Mouse (Mus musculus) telencephalon, adult 2 months (tissue): ENCODE measurements at regions not wholly inside any gene's neighbourhood (a gene's known extent, or its start where the extent isn't known, plus 50 kb on each side); places are given as distances from the start of the nearest gene placed in this dataset.

ENCODE experiments used
- DNase-seq: peaks from one replicate; pipeline ENCODE4 v3.0.0-alpha.2; 2011; ENCODE audit warnings: low read depth, low spot score

- DNase-seq = no peak
These were observed 147.9 kb upstream of the 4931429L15Rik start for GRCm38 (mm10) chr9:46467671-46468070.

DNA sequence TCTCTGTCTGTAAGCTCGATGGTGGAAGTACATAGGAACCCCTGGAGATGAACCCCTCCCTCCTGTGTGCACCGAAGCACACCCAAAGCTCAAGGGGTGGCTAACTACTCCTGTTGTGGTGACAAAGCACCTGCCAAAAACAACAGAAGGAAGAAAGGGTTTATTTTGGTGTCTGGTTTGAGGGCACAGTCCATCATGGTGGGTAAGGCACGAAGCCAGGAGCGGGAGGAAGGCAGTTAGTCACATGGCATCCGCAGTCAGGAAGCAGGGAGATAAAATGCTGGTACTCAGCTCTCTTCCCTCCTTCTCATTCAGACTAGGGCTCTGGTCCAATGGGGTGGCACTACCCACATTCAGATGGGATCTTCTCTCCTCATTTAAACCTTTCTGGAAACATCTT lies 142.9 kb upstream of the 4931429L15Rik start:
- no peak for DNase-seq

DNA sequence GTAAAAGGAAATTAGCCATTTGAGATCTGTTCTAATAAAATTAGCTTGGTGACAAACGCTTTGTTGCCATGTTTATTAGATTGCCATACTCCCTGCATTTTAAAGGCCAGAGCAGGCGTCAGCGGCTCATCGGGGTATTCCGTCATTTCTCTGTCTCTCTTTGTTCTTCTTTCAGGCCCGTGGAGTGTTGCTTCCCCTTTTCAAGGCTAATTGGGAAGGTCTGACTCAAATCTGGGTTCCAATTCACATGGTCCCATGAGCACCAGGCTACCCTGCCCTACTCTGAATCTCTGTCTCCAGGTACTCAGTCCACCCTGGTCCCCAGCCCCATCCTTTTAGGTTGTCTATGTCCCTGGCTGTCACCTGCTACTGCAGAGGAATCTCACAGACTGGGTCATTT lies 138.2 kb upstream of the 4931429L15Rik start:
- DNase-seq = no peak

GRCm38 (mm10) chr9:46454807-46455610 lies 135.2 kb upstream of the 4931429L15Rik start:
- no peak for DNase-seq

DNA sequence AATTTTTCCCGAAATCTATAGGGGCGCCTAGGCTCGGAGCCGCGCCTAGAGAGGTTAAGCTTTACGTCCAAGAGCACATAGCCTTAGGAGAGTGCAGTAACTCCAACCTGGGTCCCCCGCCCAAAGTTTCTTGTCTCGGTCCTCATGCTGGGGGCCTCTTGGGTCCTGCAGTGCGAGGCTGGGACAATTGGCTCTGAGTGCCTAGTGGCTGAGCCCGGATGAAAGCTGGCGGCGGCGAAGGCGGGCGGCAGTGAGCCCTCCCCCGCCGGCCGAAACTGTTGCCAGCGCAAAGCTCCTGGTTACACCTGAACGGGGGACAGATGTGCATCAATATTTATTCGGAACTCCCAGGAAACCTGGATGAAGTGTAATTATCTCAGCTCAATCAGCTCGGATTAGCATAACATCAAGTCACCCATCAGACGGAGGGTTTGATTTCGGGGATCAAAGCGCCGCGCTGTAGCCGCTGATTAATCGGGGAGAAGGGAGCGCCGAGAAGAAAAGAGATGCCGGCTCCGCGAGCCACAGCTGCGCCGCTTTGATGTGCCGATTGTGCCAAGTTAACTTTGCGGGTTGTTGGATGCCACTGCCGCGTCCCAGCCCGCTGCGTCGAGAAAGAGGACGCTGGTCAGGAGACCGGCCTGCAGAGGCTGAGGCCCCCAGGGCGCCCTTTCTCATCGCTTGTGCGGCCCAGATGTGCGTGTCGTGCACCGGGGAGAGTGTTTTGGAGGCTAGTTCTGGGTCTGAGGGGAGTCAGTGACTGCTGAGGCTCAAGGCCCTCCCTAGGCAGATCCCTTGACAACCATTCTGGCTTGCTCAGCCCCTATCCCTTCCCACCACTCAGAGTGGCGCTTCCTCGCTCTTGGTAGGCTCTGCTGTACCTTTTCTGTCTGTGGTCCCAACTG lies 123.7 kb upstream of the 4931429L15Rik start:
- no peak for DNase-seq

DNA sequence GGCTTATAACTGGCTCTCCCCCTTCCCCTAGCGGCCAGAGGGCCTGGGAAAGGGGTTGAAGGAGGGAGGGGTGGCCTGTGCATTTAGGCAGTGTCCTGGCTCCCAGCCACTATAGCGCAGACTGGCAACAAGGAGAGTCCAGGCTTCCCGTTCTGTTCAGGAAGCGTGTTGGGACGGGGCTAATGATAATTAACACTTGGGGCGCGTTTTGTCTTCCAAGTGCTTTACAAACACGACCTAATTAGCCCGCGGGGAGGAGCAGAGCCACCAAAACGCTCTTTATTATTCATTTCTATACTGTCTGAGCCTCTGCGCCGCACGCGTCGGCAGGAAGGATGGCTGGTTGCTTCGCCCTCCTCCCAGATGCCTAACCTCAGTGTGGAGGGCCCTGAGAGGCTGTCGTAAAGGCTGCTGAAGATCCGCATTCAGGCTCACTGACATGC lies 123.0 kb upstream of the 4931429L15Rik start:
- DNase-seq = no peak

- no peak for DNase-seq
These were observed 120.4 kb upstream of the 4931429L15Rik start for GRCm38 (mm10) chr9:46440226-46440625.

DNA sequence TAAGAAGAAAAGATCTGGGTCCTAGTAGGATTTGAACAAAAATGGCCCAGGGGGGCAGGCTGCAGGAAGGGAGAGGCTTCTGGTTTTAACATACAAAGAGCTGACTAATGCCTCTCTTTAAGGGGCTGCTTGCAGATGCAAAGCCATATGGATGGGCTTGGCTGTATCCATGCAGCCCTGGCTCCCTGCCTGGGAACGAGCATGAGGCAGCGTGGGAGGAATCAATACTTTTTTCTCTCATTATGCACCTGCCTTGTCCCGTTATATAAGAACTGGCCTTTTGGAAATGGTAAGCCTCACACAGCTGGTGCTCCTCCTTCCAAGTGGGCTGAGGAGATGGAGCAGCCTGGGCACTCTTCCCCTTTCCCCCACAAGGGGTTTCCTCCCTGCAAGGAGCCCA lies 114.9 kb upstream of the 4931429L15Rik start:
- peak; percentile 85 for DNase-seq

GRCm38 (mm10) chr9:46433716-46434115 lies 113.9 kb upstream of the 4931429L15Rik start:
- DNase-seq = no peak

DNA sequence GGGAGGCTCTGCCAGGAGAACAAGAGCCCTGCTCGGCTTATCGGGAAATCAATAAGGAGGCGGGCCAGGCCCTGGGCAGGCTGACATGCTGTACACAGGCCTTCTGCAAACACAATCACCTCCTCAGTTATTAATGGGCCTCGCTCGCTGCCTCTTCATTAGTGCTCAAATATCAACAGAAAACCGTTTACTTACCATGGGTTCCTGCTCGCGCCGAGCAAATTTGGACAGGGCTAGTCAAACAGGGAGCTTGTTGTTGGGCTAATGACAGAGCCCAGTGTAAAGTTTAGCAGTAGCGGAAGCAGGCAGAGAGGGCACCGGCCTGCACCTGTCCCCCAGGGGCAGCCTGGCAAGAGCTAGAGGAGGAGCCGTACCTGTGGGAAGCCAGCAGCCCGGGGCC lies 111.3 kb upstream of the 4931429L15Rik start:
- no peak for DNase-seq

- DNase-seq = no peak
These were observed 103.6 kb upstream of the 4931429L15Rik start for GRCm38 (mm10) chr9:46423184-46423967.

DNA sequence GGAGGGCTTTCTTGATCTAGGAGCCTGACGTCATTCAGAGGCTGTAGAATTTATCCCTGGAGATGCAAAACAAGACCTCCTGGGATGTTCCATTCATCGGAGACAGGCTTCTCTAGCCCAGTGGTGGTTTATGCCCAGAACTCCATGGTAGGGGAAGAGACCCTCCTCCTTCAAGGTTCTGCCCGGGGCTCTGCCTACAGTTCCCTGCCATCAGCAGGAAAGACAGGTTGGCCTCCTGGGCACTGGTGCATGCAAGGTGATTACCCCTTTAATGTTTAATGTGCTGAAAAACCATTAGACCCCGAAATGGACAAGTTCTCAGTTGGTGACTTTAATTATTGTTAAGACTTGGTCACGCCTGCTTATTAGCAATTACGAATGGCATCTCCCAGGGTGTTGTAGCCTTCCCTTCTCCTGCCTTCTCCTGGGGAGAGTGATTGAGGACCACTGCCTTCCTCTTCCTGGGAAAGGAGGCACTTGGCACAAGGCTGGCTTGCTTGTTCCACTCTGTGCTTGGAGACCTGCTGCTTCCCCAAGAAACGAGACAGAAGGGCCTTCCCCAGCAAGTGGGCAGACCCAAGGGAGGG lies 102.0 kb upstream of the 4931429L15Rik start:
- no peak for DNase-seq

DNA sequence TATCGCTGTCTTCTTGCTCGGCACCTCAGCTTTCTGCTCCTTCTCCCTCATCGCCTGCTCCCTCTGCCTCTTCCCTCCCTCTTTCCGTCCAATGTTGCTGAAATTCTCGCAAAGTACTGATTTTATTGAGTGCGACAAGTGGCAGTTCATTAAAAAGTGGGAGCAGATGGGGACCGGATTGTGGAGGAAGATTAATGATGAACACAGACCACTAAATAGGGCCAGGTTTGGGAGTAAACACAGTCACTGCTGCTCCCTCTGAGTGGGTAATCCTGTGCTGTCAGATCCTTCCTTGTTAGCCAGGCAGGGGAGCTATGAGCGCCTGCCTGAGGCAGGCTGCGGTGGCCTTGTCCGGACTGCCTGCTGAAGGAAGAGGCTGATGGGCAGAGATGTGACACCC lies 91.9 kb upstream of the 4931429L15Rik start:
- DNase-seq = no peak

GRCm38 (mm10) chr9:46408776-46409175 lies 89.0 kb upstream of the 4931429L15Rik start:
- no peak for DNase-seq

DNA sequence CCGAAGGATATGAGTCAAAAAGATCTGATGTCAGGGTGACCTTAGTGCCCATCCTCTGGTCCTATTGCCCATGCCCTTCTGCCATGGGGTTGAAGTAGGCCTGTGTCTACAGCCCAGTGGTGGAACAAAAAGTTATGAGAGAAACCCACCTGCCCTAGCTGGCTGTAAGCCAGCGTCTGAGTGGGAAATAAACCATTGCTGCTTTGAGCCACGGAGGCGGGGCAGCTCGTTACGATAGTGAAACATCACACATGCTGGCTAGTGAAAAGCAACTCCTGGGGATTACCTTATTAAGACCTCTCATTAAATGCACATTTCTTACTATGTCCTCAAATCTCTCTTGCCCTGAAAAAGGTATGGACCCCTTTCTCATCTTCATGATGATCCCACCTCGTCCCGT lies 86.8 kb upstream of the 4931429L15Rik start:
- no peak for DNase-seq

GRCm38 (mm10) chr9:46396591-46396990 lies 76.8 kb upstream of the 4931429L15Rik start:
- no peak for DNase-seq

DNA sequence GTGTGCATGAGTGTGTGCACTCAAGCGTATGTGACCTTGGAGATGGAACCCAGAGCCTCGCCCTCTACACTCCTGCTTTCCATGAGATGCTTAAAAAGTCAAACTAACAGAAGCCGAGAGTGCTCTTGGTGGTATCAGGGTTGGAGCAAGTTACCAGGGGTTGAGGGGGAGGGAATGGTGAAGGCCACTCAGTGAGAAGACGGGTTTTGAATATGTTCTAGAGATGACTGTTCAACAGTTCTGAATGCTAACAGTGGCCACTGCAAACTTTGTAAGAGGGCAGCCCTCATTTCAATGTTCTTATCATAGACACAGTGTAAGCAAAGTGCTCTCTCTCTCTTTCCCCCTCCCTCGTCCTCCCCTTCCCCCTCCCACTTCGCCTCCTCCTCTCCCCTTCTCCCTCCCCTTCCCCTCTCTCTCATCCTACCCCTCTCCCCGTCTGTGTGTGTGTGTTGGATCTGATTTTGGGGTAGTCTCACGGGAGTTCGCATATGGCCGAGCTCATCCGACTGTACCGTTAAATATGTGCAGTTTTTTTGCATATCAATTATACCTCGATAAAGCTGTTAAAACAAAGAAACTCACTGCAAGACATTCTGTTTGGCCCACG lies 75.5 kb upstream of the 4931429L15Rik start:
- peak; percentile 32 for DNase-seq

DNA sequence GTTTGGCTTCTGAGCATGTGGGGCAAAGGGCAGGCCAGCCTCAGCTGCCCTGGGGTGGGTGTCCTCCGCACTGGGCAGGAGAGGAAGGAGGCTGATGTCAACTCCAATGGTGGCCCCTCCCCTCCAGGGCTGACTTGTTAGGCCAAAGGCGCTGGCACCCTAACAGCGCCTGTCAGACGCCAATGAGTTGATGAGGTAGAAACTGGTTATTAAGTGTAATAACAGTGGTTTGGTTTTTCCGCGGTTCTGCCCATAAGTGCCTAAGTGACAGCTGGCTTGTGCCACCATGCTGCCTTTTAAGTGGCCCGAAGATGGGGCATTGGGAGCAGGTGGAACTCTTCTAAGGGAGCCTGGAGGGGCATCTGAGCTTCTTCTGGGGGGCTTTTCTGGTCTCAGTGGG lies 74.5 kb upstream of the 4931429L15Rik start:
- DNase-seq = no peak

DNA sequence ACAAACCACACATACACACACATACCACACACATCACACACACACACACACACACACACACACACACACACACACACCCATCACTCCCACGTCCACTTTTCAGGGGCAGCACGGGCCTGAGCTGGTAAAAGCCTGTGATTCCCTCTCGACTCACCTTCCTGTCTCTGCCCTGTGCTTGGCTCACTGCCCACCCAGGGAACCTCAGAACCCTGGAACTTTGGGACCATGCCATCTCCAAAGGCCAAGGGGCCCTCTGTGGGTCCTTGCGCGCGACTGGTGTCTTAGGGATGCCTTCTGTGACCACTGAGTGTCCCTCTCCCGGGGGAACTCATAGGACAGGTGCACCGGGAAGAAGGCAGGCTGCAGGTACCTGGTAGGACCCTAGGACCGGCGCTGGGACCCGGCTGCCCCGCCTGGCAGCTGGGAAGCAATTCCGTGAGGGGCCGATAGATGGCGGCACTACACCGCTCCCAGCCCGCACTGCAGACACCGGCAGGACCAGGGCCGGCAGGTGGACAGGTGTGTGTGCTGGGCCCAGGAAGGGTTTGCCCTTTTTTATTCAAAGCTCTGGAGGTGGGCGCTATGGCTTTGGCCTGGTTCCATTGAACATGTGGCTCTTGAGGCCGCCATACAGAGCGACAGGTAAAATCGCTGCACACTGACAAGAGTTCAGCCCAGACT lies 73.0 kb upstream of the 4931429L15Rik start:
- DNase-seq = no peak

GRCm38 (mm10) chr9:46389741-46390140 lies 70.0 kb upstream of the 4931429L15Rik start:
- no peak for DNase-seq
